Mouse (Mus musculus) layer of hippocampus, postnatal 10 days (tissue): Measurements from ENCODE around the gene Hs3st3a1. TPM values are rescaled to one million over a fixed set of nuclear protein-coding genes. Genes with fewer than 3 reads are reported as not detected.
A peak's percentile ranks its signal among the peaks of the same experiment; 100 is the strongest.

ENCODE experiments used
- DNase-seq, 2 experiments: peaks; one replicate each; pipeline ENCODE4 v3.0.0; 2021; ENCODE audit warnings: low spot score in 2 of 2
- long read RNA-seq: library from polyadenylated mRNA; stranded (forward); transcript quantifications from one replicate; pipeline ENCODE4 v2.0.0, GENCODE M21; 2023
- total RNA-seq, 2 experiments: library from RNA; stranded (reverse); gene quantifications; 2 replicates each; pipeline ENCODE4 v1.2.3; 2021

Gene Hs3st3a1
- total RNA-seq: under 1 TPM; 0.18 to 0.27 TPM
- long read RNA-seq: 0 reads

GRCm38 (mm10) chr11:64434611-64435545, at the start of gene Hs3st3a1:
Gene Hs3st3a1 (plus strand): TSS chr11:64435332.
- peak in 1 of 2 experiments; percentile 15 for DNase-seq

DNA sequence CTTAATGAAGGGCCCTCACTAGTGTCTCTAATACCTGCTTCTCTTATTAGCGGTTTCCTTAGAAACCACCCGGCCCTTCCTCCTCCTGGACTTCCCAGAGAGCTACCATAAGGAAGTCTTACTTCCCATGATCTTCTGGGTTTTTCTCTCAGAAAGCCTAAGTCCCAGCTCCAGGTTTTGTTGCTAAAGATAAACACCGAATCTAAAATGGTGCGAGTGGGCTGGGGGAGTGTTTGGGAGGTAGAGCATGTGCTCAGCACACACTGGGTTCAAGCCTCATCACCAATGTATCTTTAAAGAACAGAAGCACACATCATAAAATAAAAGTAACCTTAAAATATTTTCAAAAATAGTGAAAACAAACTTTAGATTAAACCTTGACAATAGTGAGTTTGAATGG, 48.8 kb upstream of the Hs3st3a1 start:
- DNase-seq: no peak

DNA sequence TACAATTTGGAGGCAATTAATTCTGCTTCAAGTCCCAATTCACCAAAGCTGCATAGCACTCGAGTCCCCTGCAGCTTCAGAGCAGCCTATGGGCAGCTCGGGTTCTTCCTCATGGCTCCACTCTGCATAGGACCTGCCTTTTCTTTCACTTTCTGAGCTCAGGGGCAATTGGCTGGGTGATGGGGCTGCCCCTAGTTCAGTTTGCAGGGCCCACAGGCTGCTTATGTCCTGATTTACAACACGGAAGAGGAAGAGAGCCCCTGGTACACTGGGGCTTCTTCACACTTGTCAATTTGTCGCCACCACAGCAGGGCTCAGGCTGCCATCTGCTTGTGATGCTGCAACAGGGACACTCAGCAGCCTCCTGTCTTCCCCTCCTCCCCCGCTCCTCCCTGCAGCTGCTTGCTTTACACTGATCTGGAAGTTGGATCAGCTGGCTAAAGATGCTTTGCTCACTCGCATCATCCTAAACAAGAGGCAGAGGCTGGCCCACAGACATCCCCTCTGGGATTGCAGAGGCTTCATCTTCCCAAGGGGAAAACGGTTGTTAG, 38.7 kb upstream of the Hs3st3a1 start:
- DNase-seq: peak; percentile 38 to 56

DNA sequence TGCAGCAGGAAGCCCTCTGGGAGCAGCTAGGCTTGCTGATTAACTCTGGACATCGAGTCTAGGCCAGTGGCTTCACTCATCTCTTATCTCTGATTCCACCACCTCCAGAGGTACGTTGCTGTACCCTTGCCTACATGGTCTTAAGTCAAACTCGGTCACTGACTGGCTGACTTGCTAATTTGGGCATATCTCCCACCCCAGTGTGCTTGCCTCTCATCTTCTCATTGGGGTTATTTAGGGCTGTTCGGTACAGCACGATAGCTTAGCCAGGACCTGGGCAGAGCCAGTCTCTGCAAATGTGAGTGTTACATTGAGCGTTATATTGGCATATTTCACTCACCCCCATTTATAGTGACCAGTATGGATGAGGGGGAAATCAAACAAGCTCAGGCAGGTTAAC, 38.2 kb upstream of the Hs3st3a1 start:
- DNase-seq: no peak

DNA sequence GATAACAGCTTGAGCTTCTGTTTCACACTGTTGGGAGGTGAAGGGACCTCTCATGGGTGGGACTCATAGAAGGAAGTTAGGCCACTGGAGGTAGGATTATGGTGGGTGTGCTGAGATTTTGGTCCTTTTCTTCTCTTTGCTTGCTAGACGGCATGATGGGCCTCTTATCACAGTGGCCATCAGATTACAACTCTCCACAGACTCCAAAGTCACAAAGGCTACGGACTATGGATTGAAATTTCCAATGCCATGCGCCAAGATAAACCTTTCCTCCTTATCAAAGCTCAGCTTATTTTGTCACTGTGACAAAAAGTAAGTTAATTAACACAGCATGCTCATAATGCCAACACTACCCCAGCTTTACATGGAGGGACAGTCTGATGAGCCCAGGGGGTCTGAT, 37.5 kb upstream of the Hs3st3a1 start:
- DNase-seq: no peak

- no peak for DNase-seq
Measured at GRCm38 (mm10) chr11:64400534-64401093, 34.5 kb upstream of the Hs3st3a1 start.

- DNase-seq: no peak
Measured at GRCm38 (mm10) chr11:64418969-64419368, 16.2 kb upstream of the Hs3st3a1 start.

GRCm38 (mm10) chr11:64435546-64436411, 647 bp downstream of the Hs3st3a1 start:
- peak; percentile 14 to 31 for DNase-seq

DNA sequence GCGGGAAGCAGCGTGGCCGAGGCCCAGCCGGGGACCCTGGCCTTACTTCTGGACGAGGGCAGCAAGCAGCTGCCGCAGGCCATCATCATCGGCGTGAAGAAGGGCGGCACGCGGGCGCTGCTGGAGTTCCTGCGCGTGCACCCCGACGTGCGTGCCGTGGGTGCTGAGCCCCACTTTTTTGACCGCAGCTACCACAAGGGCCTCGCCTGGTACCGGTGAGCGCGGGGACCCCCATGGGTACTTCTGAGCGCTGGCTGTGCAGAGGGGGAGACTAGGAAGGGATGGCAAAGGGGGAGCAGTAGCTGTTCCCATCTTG, 1.2 kb downstream of the Hs3st3a1 start, which contains the start of gene F930015N05Rik:
Gene F930015N05Rik (minus strand): TSS at position 242 of the 316 bp plus-strand sequence.
- no peak for DNase-seq

DNA sequence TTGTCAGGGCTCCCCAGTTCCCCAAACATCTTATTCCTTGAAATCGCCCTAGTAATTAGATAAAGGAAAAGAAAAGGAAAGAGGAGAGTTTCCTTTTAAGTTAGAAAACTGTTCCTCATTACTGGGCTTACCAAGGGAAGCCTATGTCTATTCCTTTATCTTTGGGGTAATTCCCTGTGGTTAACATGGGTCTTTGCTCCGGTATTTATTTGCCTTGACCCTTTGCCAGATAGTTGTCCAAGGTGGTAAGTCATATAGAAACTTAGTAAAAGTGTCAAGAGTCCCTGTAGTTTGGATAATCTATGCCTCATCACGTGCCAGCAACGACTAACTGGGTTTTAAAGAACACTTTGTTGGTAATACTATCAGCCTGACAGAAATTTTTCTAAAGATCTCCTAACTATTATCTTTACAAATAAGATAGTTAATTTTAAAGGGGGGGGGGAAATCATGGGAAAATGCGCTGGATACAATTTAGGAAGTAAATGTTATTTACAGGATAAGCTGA, 1.7 kb downstream of the Hs3st3a1 start:
- no peak for DNase-seq

DNA sequence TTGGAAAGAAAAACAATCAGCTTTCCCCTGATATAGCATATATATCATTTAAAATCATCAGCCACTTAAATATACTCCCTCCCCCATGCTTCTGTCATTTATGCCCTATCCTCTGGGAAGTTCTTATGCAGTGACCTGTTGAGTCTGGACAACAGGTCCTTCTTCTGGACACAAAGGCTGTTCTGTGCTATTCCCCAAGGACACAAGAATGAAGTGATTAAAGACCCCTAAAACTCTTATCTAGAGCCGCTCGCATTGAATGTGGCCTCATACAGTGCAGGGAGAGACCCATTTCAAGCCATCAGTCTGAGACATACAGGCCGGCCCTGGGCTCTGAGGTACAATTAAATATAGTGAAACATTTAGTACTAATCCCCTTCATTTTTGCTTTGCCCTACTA, 2.6 kb downstream of the Hs3st3a1 start:
- DNase-seq: no peak

- no peak for DNase-seq
Measured at GRCm38 (mm10) chr11:64438909-64439308, 3.8 kb downstream of the Hs3st3a1 start.

DNA sequence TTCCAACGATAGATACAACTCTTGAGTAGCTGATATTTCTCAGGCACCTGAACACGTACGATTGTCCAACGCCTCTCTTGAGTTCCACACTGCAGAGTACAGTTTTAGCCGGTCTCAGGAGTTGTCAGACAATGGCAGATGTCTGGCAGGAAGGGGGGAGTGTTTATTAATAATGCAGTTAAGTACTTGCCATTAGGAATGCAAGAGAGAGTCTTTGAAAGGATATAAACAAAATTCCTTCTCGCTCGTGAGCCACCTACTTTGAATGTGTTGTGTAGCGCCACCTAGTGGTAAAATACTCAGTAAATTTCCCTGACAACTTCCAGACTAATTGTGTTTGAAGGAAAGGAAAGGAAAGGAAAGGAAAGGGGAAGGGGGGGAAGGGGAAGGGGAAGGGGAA, 7.0 kb downstream of the Hs3st3a1 start:
- DNase-seq: peak; percentile 22 to 46

DNA sequence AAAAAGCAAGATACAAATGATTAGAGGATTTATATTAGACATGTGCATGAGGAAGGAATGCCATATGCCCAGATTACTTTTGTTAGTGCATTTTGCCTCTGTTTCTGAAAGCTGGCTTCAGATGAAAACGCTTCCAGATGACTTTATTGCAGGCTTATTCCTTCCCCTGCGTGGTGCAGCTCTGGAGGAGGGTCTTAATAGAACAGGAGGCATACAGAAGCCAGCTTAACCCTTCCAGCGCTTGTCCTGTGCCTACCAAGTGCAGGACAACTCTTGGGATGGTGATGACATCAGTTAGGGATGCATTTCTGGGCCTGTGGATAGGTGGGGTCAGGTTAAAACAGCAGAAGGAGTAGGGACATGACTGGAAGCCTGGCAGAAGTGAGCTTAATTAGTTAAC, 7.6 kb downstream of the Hs3st3a1 start:
- DNase-seq: no peak

GRCm38 (mm10) chr11:64445227-64445626, 10.1 kb downstream of the Hs3st3a1 start:
- no peak for DNase-seq

- no peak for DNase-seq
Measured at GRCm38 (mm10) chr11:64448586-64449315, 13.6 kb downstream of the Hs3st3a1 start.

- no peak for DNase-seq
Measured at GRCm38 (mm10) chr11:64461746-64462145, 26.6 kb downstream of the Hs3st3a1 start.

DNA sequence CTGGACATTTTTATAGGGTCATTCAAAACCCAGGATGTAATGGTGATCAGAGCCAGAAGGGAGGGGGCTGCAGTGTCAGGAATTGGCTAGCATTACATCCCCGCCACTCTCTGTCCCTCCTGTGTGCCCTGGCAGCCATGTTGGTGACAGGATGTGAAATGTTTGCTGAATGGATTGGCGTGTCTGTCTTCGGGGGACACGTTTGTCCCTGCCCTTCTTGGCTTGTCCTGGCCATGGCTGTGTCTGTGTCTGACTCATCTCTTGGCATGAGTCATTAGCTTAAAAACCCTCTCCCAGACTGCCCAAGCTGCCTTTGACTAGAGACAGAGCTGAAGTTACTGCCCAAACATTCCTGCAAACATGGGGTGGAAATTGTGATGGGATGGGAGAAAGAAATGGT, 33.6 kb downstream of the Hs3st3a1 start:
- DNase-seq: no peak

- no peak for DNase-seq
Measured at GRCm38 (mm10) chr11:64470689-64471088, 35.6 kb downstream of the Hs3st3a1 start.

DNA sequence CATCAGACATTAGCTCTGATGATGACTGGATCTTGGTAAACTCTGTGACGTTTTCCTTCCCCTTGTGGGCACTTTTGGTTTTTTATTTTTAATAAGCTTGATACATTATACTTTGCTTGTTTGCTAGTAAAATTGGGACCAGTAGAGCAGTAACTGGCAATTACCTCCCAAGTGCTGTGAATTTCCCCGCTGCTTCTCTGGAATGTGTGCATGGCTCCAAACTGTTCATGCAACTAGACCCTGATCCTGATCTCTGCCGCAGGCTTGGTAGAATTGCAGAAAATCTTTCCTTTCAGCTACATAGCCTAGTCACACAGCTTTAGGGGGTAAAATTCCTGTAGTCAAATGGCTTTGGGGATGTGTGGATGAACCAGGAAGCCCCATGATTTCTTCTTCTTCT, 38.5 kb downstream of the Hs3st3a1 start:
- DNase-seq: no peak
